Mouse (Mus musculus) intestine, postnatal 0 days (tissue): ENCODE measurements around the gene Egfl8. TPM values are rescaled to one million over a fixed set of nuclear protein-coding genes. Genes with fewer than 3 reads are reported as not detected.

Experiments
- ATAC-seq: fragments of 200-750 bp; cut with Nextera tagmentation; 2 replicates; pipeline ENCODE4 v1.8.0; 2017; ENCODE audit warnings: mild to moderate bottlenecking, moderate TSS enrichment, moderate library complexity
- H3K27ac ChIP-seq: fragments of 300-500 bp; sonication (generic); 2 replicates; pipeline ENCODE4 v1.5.1; 2014; ENCODE audit warnings: mild to moderate bottlenecking, low read depth, low read length, moderate library complexity
- H3K27me3 ChIP-seq: fragments of 300-500 bp; sonication (generic); replicated peaks from 2 replicates; pipeline ENCODE4 v1.6.1; 2014; ENCODE audit warnings: low read length, mixed read lengths; ENCODE audit not compliant: control insufficient read depth, insufficient read depth
- H3K36me3 ChIP-seq: fragments of 300-500 bp; sonication (generic); 2 replicates; pipeline ENCODE4 v1.6.1; 2014; ENCODE audit warnings: mild to moderate bottlenecking, moderate library complexity; ENCODE audit not compliant: control insufficient read depth, insufficient read depth
- H3K4me1 ChIP-seq: fragments of 300-500 bp; sonication (generic); replicated peaks from 2 replicates; pipeline ENCODE4 v1.6.1; 2014; ENCODE audit warnings: antibody characterized with exemption, low read length, mixed read lengths; ENCODE audit not compliant: control insufficient read depth, insufficient read depth
- H3K4me2 ChIP-seq: fragments of 300-500 bp; sonication (generic); replicated peaks from 2 replicates; pipeline ENCODE4 v1.6.1; 2014; ENCODE audit warnings: low read depth, mild to moderate bottlenecking, moderate library complexity
- H3K4me3 ChIP-seq: fragments of 300-500 bp; sonication (generic); 2 replicates; pipeline ENCODE4 v1.5.1; 2014; ENCODE audit warnings: low read depth, low read length
- H3K9ac ChIP-seq: fragments of 300-500 bp; sonication (generic); 2 replicates; pipeline ENCODE4 v1.6.1; 2014; ENCODE audit warnings: mild to moderate bottlenecking, low read depth, low read length
- H3K9me3 ChIP-seq: fragments of 300-500 bp; sonication (generic); 2 replicates; pipeline ENCODE4 v1.6.1; 2016; ENCODE audit warnings: mixed run types; ENCODE audit not compliant: control insufficient read depth
- CTCF ChIP-seq: sonication (generic); IDR thresholded peaks from 2 replicates; pipeline ENCODE4 v1.5.1; 2016; ENCODE audit warnings: low read depth, mild to moderate bottlenecking, control low read depth, antibody characterized with exemption, moderate library complexity
- WGBS: fragments of 180-500 bp; shearing (Covaris S2); extraction: QIAGEN DNeasy Blood & Tissue Kit; methylation state at CpG from one replicate; pipeline ENCODE4 v1.1.7; 2014; 5-methylcytosine and 5-hydroxymethylcytosine counted together
- polyA plus RNA-seq: library from polyadenylated mRNA; unstranded; fragments of >200 nt; fragmentation: Nextera tagmentation; extraction: Ambion mirVana; gene quantifications from 2 replicates; pipeline ENCODE4 v1.2.1, GENCODE M21; 2015

The Egfl8 gene
- polyA plus RNA-seq, 1 experiment from 2014 or later = 2.5 TPM

GRCm38 (mm10) chr17:34607997-34608396, 7.8 kb downstream of the Egfl8 start:
- Histone ChIP-seq H3K4me3 (no peak overlapping the region), H3K27me3 (no peaks in the 10 kb centered on the region), H3K4me2 (no peak overlapping the region), H3K9me3 (no peaks in the 10 kb centered on the region), H3K9ac (no peak overlapping the region), H3K36me3 (peaks cover 39% of the 10 kb centered on the region), H3K27ac (peak overlapping the region; percentile 7; the same call in 1 of the 2 replicates), H3K4me1 (0 out of 2 replicates have a peak, but pooled peaks cover 7% of the 10 kb centered on the region)
- 60% methylated on average over 7 of the region's 7 CpGs for WGBS
- TF ChIP-seq CTCF = no peak
- ATAC-seq = no peak

- no peak for ATAC-seq
- Histone ChIP-seq H3K36me3 (peaks cover 31% of the 10 kb centered on the region), H3K4me1 (0 out of 2 replicates have a peak, but pooled peaks cover 7% of the 10 kb centered on the region), H3K9me3 (no peaks in the 10 kb centered on the region), H3K9ac (peak overlapping the region; percentile 85), H3K27ac (peak overlapping the region; percentile 91), H3K4me2 (peak overlapping the region; percentile 91), H3K27me3 (no peaks in the 10 kb centered on the region), H3K4me3 (peak overlapping the region; percentile 79)
- WGBS = 5% methylated on average over 32 of the region's 32 CpGs
- TF ChIP-seq CTCF = no peak
Measured at GRCm38 (mm10) chr17:34606186-34607039, 9.4 kb downstream of the Egfl8 start.

- Histone ChIP-seq H3K27me3 (no peaks in the 10 kb centered on the region), H3K36me3 (peaks cover 26% of the 10 kb centered on the region; the same call in 1 of the 2 replicates), H3K4me1 (0 out of 2 replicates have a peak, but pooled peaks cover 7% of the 10 kb centered on the region), H3K4me2 (peak overlapping the region; percentile 91), H3K27ac (peak overlapping the region; percentile 91), H3K9ac (peak overlapping the region; percentile 85), H3K4me3 (peak overlapping the region; percentile 79), H3K9me3 (no peaks in the 10 kb centered on the region)
- ATAC-seq = peak; percentile 8; the same call in 1 of the 2 replicates
- no peak for TF ChIP-seq CTCF
- under 1% methylated on average over 26 of the region's 30 CpGs for WGBS
Measured at GRCm38 (mm10) chr17:34605609-34606008, 10.2 kb downstream of the Egfl8 start.

GRCm38 (mm10) chr17:34604511-34605237, 11.1 kb downstream of the Egfl8 start:
- Histone ChIP-seq H3K36me3 (peaks cover 26% of the 10 kb centered on the region; the same call in 1 of the 2 replicates), H3K27me3 (no peaks in the 10 kb centered on the region), H3K27ac (peak overlapping the region; percentile 91), H3K4me1 (0 out of 2 replicates have a peak, but pooled peaks cover 7% of the 10 kb centered on the region), H3K9me3 (no peaks in the 10 kb centered on the region), H3K4me2 (peak overlapping the region; percentile 91), H3K4me3 (peak overlapping the region; percentile 79), H3K9ac (peak overlapping the region; percentile 85)
- 9% methylated on average over 24 of the region's 24 CpGs for WGBS
- no peak for TF ChIP-seq CTCF
- ATAC-seq = no peak

GRCm38 (mm10) chr17:34604061-34604508, 11.7 kb downstream of the Egfl8 start, which contains the start of gene Agpat1:
Agpat1 (plus strand) TSS chr17:34604262.
- Histone ChIP-seq H3K4me2 (peak within 1 kb of the TSS; percentile 91), H3K4me3 (peak within 1 kb of the TSS; percentile 79), H3K9ac (peak within 1 kb of the TSS; percentile 85), H3K4me1 (peaks cover 7% of the 10 kb centered on the region; the same call in 1 of the 2 replicates), H3K36me3 (peaks cover 26% of the 10 kb centered on the region; the same call in 1 of the 2 replicates), H3K27ac (peak within 1 kb of the TSS; percentile 91), H3K9me3 (no peaks in the 10 kb centered on the region), H3K27me3 (no peaks in the 10 kb centered on the region)
- peak; percentile 86 for ATAC-seq
- WGBS = under 1% methylated on average over 32 of the region's 35 CpGs
- TF ChIP-seq CTCF = no peak
